Mouse (Mus musculus) ES-E14 (cell line): ENCODE measurements around the gene Pam.

Source experiments
- HCFC1 ChIP-seq: IDR thresholded peaks from 2 replicates; pipeline ENCODE4 v1.6.1; 2012; ENCODE audit warnings: low read length, inconsistent platforms, borderline replicate concordance; ENCODE audit not compliant: insufficient read depth
- ZC3H11A ChIP-seq: IDR thresholded peaks from 2 replicates; pipeline ENCODE4 v1.6.1; 2012; ENCODE audit warnings: low read depth, mild to moderate bottlenecking, inconsistent platforms, low read length, borderline replicate concordance
- ZNF384 ChIP-seq: IDR thresholded peaks from 2 replicates; pipeline ENCODE4 v1.6.1; 2012; ENCODE audit warnings: low read depth, low read length, inconsistent platforms

DNA sequence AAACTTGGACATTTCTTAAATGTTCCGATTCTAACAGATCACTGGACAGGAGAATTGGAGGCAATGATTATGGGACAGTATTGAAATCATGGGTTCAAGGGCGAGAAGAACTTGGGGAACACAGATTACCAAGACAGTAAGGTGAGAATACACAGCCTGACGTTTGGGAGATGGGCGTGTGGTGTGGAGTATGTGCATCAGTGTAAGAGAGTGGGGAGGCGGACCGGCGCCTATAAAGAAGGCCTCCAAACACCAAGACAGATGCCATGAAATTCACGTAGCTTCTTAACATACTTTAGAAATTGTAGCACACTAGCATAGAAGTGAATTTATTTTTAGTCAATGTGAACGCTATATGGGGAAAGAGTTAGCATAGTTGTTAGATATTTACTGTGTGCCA, 76.5 kb downstream of the Pam start:
- TF ChIP-seq ZNF384 (no peak), ZC3H11A (no peak), HCFC1 (no peak)
